Mouse (Mus musculus): ENCODE measurements around the gene Kcnq1. TPM values are rescaled to one million over a fixed set of nuclear protein-coding genes. Genes with fewer than 3 reads are reported as not detected.

The Kcnq1 gene
- 1.1 TPM for polyA plus RNA-seq (2015; fragmentation: Illumina TruSeq; extraction: RNeasy Lipid Tissue Mini Kit (QIAGEN cat#74804); ENCODE audit: insufficient read depth, low replicate concordance)

GRCm38 (mm10) chr7:143106062-143106461 lies at the start of gene Kcnq1:
Gene Kcnq1, plus strand, starts transcription at chr7:143106362.

GRCm38 (mm10) chr7:143068882-143069591 lies 37.1 kb upstream of the Kcnq1 start, which contains the start of gene Tssc4:
Gene Tssc4, plus strand, starts transcription at chr7:143069249.

DNA sequence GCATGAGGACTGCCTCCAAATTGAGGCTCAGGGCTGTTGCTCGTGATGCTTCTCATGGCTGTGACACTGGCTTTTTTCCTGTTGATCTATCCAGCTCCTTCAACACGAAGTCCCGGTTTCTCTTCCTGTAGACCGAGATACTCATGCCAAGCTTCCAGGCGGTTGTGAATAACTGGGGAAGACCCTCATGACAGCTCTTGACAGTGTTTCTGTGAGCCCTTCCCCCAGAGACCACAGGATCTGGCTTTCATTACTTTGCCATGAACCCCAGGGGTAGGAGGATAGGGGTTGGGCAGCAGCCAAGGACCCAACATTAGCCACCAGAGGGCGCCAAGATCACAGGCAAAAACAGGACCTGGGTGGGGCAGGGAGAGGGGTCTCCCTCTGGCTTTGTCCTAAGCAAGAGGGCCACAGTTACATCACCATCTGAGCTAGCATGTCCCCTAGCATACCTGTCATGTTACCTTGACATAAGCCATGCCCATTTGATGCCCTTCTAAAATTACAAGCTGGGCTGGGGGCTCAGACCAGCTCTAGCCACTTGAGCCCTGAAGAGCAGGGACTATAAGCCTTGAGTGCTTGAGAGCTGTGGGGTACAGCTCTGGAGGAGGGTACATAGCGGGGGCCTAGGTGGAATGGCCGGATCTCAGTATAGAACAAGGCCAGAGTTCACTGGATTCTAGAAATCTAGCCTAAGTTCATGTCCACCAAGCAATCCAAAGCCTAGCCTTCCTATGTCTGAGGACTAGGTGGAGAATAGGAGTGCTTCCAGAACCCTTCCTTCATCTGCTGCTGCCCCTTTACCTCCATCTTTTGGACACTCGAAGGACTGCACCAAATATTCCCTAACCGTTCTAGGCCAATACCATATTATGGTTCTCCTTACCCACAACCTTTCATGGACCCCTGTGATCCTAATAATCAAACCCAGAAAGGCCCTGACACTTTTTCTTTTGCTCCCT lies 11.3 kb upstream of the Kcnq1 start, which contains the start of gene Trpm5:
Gene Trpm5, minus strand, starts transcription at position 51 of the 962 bp plus-strand sequence.

GRCm38 (mm10) chr7:143460874-143461273 lies 354.7 kb downstream of the Kcnq1 start, which contains the start of gene Cdkn1c:
Gene Cdkn1c, minus strand, starts transcription at chr7:143461050.

DNA sequence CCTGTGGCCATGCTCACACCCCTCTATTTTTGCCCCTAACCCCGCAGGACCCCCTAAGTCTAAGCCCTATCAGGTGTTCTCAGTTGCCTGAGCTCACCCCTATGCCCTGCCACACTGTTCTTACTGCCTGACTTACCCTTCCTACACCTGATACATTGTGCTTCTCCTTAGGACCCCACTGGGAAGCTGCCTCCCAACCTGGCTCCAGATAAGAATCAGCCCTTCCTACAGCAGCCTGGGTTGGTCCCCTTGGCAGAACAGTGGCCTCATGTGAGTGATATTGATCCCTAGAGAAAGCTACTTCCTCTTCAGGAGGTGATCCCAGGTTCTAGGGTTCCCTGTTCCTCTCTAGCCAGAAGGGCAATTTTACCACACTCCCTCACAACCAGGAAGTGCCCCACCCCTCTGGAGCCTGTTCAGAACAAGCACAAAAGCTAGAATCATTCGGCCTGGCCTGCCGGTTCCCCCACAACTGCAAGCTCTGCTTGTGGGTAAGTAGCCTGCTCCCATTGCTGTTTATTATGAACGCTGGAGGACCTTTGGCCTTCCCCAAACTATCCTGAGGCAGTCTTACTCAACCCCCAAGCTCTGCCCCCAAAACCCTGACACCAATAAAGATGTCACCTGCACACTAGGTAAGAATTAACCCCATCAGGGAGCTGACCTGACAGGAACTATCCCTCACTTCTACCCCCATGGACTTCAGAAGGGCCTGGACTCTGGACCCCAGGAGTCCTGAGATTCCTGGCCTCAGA lies 367.4 kb downstream of the Kcnq1 start, which contains the start of gene Slc22a18:
Gene Slc22a18, plus strand, starts transcription at position 390 of the 755 bp plus-strand sequence.

Other genes starting within 250 kb of the Kcnq1 start
- not detected for gene Th, start 175.2 kb upstream of the Kcnq1 start, polyA plus RNA-seq (2015; fragmentation: Illumina TruSeq; extraction: RNeasy Lipid Tissue Mini Kit (QIAGEN cat#74804); ENCODE audit: insufficient read depth, low replicate concordance)
- not detected for gene Ascl2, start 137.1 kb upstream of the Kcnq1 start, polyA plus RNA-seq (2015; fragmentation: Illumina TruSeq; extraction: RNeasy Lipid Tissue Mini Kit (QIAGEN cat#74804); ENCODE audit: insufficient read depth, low replicate concordance)
- 157 TPM for gene Tspan32, start 101.3 kb upstream of the Kcnq1 start, polyA plus RNA-seq (2015; fragmentation: Illumina TruSeq; extraction: RNeasy Lipid Tissue Mini Kit (QIAGEN cat#74804); ENCODE audit: insufficient read depth, low replicate concordance)
- gene Cd81, start 53.6 kb upstream of the Kcnq1 start, polyA plus RNA-seq (2015; fragmentation: Illumina TruSeq; extraction: RNeasy Lipid Tissue Mini Kit (QIAGEN cat#74804); ENCODE audit: insufficient read depth, low replicate concordance) = 194 TPM
- gene Tssc4, start 37.1 kb upstream of the Kcnq1 start, polyA plus RNA-seq (2015; fragmentation: Illumina TruSeq; extraction: RNeasy Lipid Tissue Mini Kit (QIAGEN cat#74804); ENCODE audit: insufficient read depth, low replicate concordance) = 8.1 TPM
- 0.51 TPM for gene Trpm5, start 11.7 kb upstream of the Kcnq1 start, polyA plus RNA-seq (2015; fragmentation: Illumina TruSeq; extraction: RNeasy Lipid Tissue Mini Kit (QIAGEN cat#74804); ENCODE audit: insufficient read depth, low replicate concordance)

Data from spleen, adult 10 weeks (tissue).